Mouse (Mus musculus): ENCODE data around the gene Ets2. TPM values are rescaled to one million over a fixed set of nuclear protein-coding genes. Genes with fewer than 3 reads are reported as not detected.

The Ets2 gene
- polyA plus RNA-seq, 1 experiment from 2014 or later = 18.0 TPM

DNA sequence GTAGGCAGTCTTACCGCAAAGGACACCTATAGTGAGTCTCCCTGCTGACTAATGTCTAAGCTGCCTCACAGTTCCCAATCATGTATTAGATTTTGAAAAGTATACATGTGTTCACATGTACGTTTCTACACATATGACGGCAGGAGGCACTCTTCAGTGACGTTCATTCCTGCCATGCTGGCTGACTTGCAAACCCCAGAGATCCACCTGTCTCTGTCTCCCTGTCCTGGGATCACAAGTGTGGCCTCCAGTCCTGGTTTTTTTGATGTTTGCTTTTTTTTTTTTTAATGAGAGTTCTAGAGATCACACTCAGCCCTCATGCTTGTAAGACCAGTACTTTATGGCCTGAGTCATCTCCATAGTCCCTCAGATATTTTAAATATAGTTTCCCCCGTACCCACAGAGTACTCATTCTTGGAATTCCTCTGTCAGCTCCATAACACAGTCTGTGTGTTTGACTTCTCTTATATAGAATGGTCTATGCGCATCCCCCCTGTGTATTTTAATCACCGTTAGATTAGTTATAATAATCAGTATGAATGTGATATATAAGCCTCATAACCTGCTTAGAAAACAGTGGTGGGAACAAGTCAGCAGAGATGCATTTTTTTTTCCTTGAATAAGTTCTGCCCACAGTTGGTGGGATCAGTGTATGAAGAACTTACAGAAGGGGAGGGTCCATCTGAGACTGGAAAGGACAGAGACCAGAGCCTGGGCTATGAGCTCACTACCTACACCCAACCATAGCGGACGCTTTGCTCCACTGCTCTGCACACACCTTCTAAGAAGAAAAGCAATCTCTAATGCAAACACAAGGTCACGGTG lies 40.3 kb downstream of the Ets2 start:
- 85% methylated on average over 10 of the region's 10 CpGs for WGBS

DNA sequence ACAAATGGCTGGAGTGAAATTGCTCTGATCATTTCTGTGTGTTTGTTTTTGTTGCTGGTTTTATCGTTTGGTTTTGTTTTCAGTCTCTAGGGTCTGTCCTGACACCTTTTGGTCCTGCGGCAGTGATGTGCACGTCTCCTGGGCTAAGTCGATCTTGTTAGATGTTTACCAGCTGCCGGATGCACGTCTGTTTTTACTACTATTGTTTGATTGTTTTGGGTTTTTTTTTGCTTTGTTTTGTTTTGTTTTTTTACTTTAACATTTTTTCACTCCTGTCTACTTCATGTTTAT lies 40.8 kb downstream of the Ets2 start:
- no peak for ATAC-seq (replicated peaks)

More for the DNA sequence above, 40.3 kb downstream of the Ets2 start:
- Histone ChIP-seq H3K4me2 (no peak overlapping the region), H3K9ac (no peak overlapping the region), H3K27ac (no peak overlapping the region), H3K9me3 (no peaks in the 10 kb centered on the region), H3K4me3 (no peak overlapping the region), H3K4me1 (peaks cover 5% of the 10 kb centered on the region; the same call in 1 of the 2 replicates), H3K27me3 (replicated peaks) (no peaks in the 10 kb centered on the region), H3K36me3 (replicated peaks) (no peaks in the 10 kb centered on the region)
- ATAC-seq (replicated peaks) = no peak

DNA sequence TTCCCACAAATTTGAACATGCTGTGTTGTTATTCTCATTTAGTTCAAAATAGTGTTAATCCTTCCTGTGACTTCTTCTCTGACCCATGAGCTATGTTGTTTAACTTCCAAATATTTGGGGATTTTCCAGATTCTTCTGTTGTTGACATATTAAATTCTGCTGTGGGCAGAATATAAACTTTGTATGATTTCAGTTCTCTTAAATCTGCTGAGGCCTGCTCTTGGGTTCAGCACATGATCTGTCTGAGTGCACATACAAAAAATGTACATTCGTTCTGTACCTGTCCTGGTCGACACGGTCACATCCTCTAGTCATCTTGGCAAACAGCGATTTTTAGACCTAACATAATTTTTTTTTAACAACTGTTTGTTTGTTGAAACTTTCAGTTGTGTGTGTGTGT lies 41.2 kb downstream of the Ets2 start:
- Histone ChIP-seq H3K27ac (no peak overlapping the region), H3K9me3 (no peaks in the 10 kb centered on the region), H3K4me3 (no peak overlapping the region), H3K27me3 (replicated peaks) (no peaks in the 10 kb centered on the region), H3K36me3 (replicated peaks) (no peaks in the 10 kb centered on the region), H3K4me2 (no peak overlapping the region), H3K4me1 (peaks cover 5% of the 10 kb centered on the region; the same call in 1 of the 2 replicates), H3K9ac (no peak overlapping the region)
- 83% methylated on average over 4 of the region's 4 CpGs for WGBS
- no peak for ATAC-seq (replicated peaks)

More for the DNA sequence above, 40.8 kb downstream of the Ets2 start:
- Histone ChIP-seq H3K4me3 (no peak overlapping the region), H3K36me3 (replicated peaks) (no peaks in the 10 kb centered on the region), H3K9me3 (no peaks in the 10 kb centered on the region), H3K27ac (no peak overlapping the region), H3K9ac (no peak overlapping the region), H3K27me3 (replicated peaks) (no peaks in the 10 kb centered on the region), H3K4me2 (no peak overlapping the region), H3K4me1 (peaks cover 5% of the 10 kb centered on the region; the same call in 1 of the 2 replicates)
- WGBS = 73% methylated on average over 6 of the region's 6 CpGs

DNA sequence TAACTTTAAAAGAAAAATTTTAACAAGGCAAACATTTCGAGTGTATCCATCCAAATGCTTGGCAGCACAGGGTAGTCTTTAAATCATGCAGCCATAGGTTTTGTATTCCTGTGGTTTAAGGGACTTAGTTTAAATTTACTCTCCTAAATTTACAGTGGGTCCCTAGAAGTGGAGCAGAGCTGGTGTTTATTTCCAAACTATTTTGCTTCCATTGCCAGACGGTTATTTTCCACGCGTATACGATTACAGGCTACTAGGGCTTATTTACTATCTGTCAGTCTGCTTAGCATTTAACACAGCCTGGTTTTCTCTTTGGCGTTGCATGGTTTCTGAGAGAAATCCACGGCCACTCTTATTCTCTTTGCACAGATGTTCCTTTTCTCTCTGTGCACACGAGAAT lies 42.9 kb downstream of the Ets2 start:
- Histone ChIP-seq H3K27me3 (replicated peaks) (no peaks in the 10 kb centered on the region), H3K27ac (no peak overlapping the region), H3K4me1 (peaks cover 5% of the 10 kb centered on the region; the same call in 1 of the 2 replicates), H3K4me3 (no peak overlapping the region), H3K9ac (no peak overlapping the region), H3K36me3 (replicated peaks) (no peaks in the 10 kb centered on the region), H3K9me3 (no peaks in the 10 kb centered on the region), H3K4me2 (no peak overlapping the region)
- no peak for ATAC-seq (replicated peaks)
- 86% methylated on average over 8 of the region's 8 CpGs for WGBS

DNA sequence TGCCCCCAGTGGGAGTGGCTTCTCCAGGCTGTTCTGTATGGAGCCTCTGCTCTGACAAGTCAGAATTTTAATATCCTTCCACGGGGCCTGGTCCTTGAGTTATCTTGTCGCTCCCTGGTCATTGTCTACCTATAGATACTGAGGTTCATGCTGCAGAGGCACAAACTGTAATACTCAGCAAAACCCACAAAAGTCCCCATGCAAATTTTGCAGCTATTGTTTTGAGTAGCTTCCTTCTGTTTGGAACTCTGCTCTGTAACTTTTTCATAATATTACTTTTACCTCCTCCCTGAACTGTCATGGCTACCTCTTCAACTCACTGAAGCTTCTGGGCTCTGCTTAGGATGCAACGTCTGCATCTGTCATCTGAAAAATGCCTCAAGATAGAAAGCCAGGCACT lies 43.8 kb downstream of the Ets2 start:
- peaks cover 5% of the 10 kb centered on the region; the same call in 1 of the 2 replicates for H3K4me1 ChIP-seq
- no peak overlapping the region for H3K4me2 ChIP-seq
- no peaks in the 10 kb centered on the region for H3K36me3 ChIP-seq (replicated peaks)
- no peak overlapping the region for H3K27ac ChIP-seq
- WGBS = 75% methylated on average over 3 of the region's 3 CpGs
- ATAC-seq (replicated peaks) = no peak
- H3K27me3 ChIP-seq (replicated peaks) = no peaks in the 10 kb centered on the region
- H3K9ac ChIP-seq = no peak overlapping the region
- H3K4me3 ChIP-seq = no peak overlapping the region
- H3K9me3 ChIP-seq = no peaks in the 10 kb centered on the region

DNA sequence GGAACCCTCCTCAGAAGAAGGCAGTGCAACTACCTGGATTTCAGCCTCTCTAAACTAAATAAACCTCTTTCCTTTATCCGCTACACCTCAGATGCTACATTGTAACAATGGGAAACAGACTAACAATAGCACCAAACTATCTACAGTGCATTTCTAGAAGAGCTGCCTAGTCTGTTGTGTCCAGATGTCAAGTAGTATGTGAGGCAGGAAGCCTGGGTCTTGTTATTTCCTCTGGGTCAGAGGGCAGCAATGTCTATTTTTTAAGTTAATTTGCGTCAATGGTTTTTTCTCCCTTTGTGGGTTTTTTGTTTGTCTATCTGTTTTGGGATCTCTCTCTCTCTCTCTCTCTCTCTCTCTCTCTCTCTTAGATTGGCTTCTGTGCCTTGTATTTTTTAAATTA lies 44.7 kb downstream of the Ets2 start:
- WGBS = 90% methylated on average over 2 of the region's 2 CpGs
- no peak overlapping the region for H3K27ac ChIP-seq
- ATAC-seq (replicated peaks) = no peak
- peaks cover 1% of the 10 kb centered on the region; the same call in 1 of the 2 replicates for H3K4me1 ChIP-seq
- H3K9me3 ChIP-seq = no peaks in the 10 kb centered on the region
- H3K9ac ChIP-seq = no peak overlapping the region
- H3K4me3 ChIP-seq = no peak overlapping the region
- no peak overlapping the region for H3K4me2 ChIP-seq
- no peaks in the 10 kb centered on the region for H3K27me3 ChIP-seq (replicated peaks)
- H3K36me3 ChIP-seq (replicated peaks) = no peaks in the 10 kb centered on the region

DNA sequence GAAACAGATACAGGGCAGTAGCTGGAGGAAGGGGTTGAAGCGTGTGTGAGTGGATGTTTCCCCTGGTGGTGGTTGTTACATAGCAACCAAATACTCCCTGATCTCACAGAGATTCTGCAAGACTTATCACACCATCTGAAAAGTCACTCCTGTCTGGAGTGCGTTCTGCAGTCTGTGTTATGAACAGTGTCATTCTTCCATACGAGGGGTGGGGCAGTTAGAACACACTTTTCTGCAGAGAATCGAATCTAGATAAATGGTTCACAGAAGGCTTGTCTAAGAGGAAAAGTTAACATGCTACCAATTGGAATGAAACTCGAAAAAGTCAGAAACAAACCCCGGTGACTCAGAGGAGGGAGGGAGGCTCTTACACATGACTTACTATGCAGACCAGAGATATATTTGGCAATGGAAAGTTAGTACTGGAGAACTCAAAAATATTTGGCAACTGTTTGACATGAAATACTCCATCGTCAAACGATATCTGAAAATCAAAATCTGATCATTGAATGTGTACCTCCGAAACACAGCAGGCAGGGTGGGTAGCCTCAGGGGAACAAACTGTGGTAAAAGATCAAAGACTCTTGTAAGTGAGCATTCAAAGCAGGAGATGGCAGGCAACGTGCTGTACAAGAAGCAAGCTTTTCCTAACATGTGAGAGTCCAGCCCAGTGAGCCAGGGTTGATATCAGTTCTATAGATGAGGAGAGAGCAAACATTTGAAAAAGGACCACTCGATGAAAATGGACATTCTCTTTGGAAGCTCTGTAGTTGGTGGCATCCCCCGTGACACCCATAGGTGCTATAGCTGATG lies 47.6 kb downstream of the Ets2 start:
- Histone ChIP-seq H3K4me1 (no peaks in the 10 kb centered on the region), H3K4me2 (no peak overlapping the region), H3K36me3 (replicated peaks) (no peaks in the 10 kb centered on the region), H3K27me3 (replicated peaks) (no peaks in the 10 kb centered on the region), H3K27ac (no peak overlapping the region), H3K9ac (no peak overlapping the region), H3K9me3 (no peaks in the 10 kb centered on the region), H3K4me3 (no peak overlapping the region)
- ATAC-seq (replicated peaks) = no peak
- WGBS = 70% methylated on average over 12 of the region's 12 CpGs

DNA sequence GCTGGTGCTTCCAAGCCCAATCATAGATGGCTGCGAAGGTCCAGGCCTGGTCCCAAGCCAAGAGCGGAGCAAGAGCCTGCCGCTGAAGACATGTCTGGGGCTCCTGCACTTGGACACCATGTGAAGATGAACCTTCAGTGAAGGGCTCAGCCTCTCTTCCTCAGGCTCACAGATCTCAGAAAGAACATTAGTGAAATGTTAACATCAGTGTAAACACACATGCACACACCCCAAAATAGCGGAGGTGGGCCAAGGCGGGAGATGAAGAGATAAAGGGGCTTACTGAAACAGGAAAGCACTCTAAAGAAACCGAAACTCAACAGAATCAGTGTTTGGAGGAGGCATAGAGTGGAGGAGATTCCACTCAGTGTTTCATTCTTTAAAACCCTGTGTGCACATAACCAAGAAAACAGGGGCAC lies 48.3 kb downstream of the Ets2 start:
- Histone ChIP-seq H3K9me3 (no peaks in the 10 kb centered on the region), H3K9ac (no peak overlapping the region), H3K4me2 (no peak overlapping the region), H3K36me3 (replicated peaks) (no peaks in the 10 kb centered on the region), H3K4me3 (no peak overlapping the region), H3K4me1 (no peaks in the 10 kb centered on the region), H3K27ac (no peak overlapping the region), H3K27me3 (replicated peaks) (no peaks in the 10 kb centered on the region)
- 92% methylated on average over 6 of the region's 6 CpGs for WGBS
- ATAC-seq (replicated peaks) = no peak

DNA sequence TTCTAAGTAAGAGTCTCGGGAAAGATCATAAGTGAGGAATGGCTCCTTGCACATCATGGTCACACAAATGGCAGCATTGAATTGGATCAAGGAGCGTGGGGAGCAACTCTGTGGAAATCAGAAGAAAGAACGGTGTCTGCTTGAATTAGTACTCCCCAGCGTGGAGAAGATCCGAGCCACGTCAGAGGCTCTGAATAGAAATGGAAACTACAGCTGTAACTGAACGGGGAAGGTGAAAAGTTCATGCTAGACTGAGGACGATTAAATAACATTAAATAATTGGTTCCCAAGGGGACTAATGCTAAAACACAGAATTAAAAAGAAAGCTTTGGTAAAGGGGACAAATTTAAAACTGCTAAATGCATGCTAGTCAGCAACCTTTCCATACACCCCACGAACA lies 50.6 kb downstream of the Ets2 start:
- Histone ChIP-seq H3K36me3 (replicated peaks) (no peaks in the 10 kb centered on the region), H3K4me1 (no peaks in the 10 kb centered on the region), H3K9ac (no peak overlapping the region), H3K27me3 (replicated peaks) (no peaks in the 10 kb centered on the region), H3K4me2 (no peak overlapping the region), H3K9me3 (no peaks in the 10 kb centered on the region), H3K27ac (no peak overlapping the region), H3K4me3 (no peak overlapping the region)
- no peak for ATAC-seq (replicated peaks)
- WGBS = 50% methylated on average over 9 of the region's 9 CpGs

DNA sequence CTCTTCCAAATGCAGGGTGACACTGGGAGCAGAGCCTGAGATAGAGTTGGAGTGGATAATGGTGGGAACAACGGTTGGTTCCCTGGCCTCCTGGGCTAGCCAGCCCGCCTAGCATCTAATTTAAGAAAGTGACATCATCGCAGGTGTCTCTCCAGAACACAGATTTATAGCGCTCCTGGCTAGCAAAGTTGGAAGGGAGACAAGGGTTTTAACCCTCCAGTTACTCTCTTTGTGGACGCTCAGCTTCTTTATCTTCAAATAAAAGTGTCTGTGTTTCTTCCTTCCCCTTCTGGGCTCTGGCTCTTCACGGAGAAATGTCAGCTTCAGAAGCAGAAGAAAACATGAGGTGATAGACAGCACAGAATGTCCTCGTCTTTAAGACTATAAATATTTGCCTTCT lies 51.4 kb downstream of the Ets2 start:
- H3K27me3 ChIP-seq (replicated peaks) = no peaks in the 10 kb centered on the region
- H3K27ac ChIP-seq = no peak overlapping the region
- H3K9me3 ChIP-seq = no peaks in the 10 kb centered on the region
- no peak overlapping the region for H3K9ac ChIP-seq
- ATAC-seq (replicated peaks) = no peak
- H3K4me2 ChIP-seq = no peak overlapping the region
- no peak overlapping the region for H3K4me3 ChIP-seq
- WGBS = 71% methylated on average over 7 of the region's 7 CpGs
- H3K36me3 ChIP-seq (replicated peaks) = no peaks in the 10 kb centered on the region
- H3K4me1 ChIP-seq = no peaks in the 10 kb centered on the region

DNA sequence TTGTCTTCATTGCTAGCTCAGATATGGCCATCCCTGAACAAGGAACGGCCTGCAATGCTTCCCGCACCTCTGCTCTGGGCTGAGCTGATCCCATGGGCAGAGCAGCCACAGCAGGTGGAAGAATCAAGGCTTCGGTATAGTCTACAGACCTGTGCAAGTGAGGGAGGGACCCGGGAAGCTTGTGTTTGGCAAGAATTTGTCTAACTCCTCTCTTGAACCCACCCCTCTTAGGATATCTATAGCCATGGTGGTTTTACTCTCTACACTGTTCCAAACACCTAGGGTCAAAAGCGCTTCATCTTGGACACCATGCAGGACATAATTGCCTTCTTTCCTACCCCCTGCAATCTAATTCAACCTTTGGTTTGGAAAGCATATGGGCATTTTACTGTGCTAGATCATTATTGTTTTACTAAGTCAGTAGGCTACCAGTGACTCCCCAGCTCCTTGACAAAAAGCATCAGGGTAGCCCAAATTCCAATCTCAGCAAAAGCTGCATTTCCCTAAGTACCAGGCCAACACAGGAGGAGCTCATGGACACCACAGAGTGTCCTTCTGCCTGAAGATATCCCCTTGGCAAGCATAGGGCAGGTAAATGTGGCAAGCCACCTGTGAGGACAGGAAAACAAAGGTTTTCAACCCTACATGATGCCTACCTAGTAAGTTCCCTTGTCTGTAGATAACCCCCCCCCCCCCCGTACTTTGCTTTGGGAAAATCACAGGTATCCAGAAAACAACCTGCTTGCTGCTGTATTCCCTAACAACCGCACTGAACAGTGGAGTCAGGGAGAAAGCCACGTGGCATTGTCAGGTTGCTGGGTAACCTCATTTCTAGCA lies 57.5 kb downstream of the Ets2 start:
- no peak overlapping the region for H3K4me3 ChIP-seq
- H3K36me3 ChIP-seq (replicated peaks) = no peaks in the 10 kb centered on the region
- no peak overlapping the region for H3K27ac ChIP-seq
- H3K4me1 ChIP-seq = no peaks in the 10 kb centered on the region
- 86% methylated on average over 8 of the region's 8 CpGs for WGBS
- no peak for ATAC-seq (replicated peaks)
- H3K27me3 ChIP-seq (replicated peaks) = no peaks in the 10 kb centered on the region
- H3K9me3 ChIP-seq = no peaks in the 10 kb centered on the region
- no peak overlapping the region for H3K9ac ChIP-seq
- no peak overlapping the region for H3K4me2 ChIP-seq

DNA sequence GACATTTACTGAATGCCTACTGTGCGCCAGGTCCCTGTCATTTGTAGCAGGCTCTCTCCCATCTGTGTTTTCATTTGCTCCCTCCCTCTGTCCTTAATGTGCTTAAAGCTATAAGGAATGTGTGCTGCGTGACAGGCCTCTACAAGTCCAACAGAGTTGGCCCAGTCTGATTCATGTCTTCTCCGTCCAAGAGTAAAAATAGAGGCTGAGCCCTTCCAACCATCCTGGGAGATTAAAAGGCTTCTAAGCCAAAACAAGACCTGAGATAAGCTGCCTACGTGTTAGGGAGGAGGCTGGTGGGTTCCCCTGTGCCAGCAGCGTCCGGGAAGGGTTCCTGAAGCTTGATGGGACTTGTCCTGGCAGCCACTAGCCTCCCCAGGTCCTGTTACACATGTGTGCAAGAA lies 58.1 kb downstream of the Ets2 start:
- ATAC-seq (replicated peaks) = no peak
- no peaks in the 10 kb centered on the region for H3K4me1 ChIP-seq
- H3K9ac ChIP-seq = no peak overlapping the region
- H3K36me3 ChIP-seq (replicated peaks) = no peaks in the 10 kb centered on the region
- no peak overlapping the region for H3K4me2 ChIP-seq
- H3K4me3 ChIP-seq = no peak overlapping the region
- H3K27ac ChIP-seq = no peak overlapping the region
- H3K9me3 ChIP-seq = no peaks in the 10 kb centered on the region
- 72% methylated on average over 6 of the region's 6 CpGs for WGBS
- no peaks in the 10 kb centered on the region for H3K27me3 ChIP-seq (replicated peaks)
